Mouse (Mus musculus) small intestine, adult 2 months (tissue): ENCODE data around the gene Trmt1. TPM values are rescaled to one million over a fixed set of nuclear protein-coding genes. Genes with fewer than 3 reads are reported as not detected.

ENCODE experiments used
- H3K27ac ChIP-seq: fragments of 200-500 bp; 2 replicates; pipeline ENCODE4 v1.5.1; 2012; ENCODE audit warnings: low read depth, low read length, control low read depth, inconsistent platforms; ENCODE audit not compliant: insufficient read depth
- H3K27me3 ChIP-seq: fragments of 200-500 bp; 2 replicates; pipeline ENCODE4 v1.6.1; 2012; ENCODE audit warnings: mild to moderate bottlenecking, moderate library complexity, low read length, inconsistent platforms; ENCODE audit not compliant: control insufficient read depth, insufficient read depth
- H3K36me3 ChIP-seq: fragments of 200-500 bp; 2 replicates; pipeline ENCODE4 v1.6.1; 2012; ENCODE audit warnings: mild to moderate bottlenecking, low read length, control low read depth, inconsistent platforms; ENCODE audit not compliant: control insufficient read depth, insufficient read depth
- H3K4me1 ChIP-seq: fragments of 200-500 bp; 2 replicates; pipeline ENCODE4 v1.6.1; 2012; ENCODE audit warnings: low read length, inconsistent platforms, mixed read lengths; ENCODE audit not compliant: control insufficient read depth, insufficient read depth, insufficient read length
- H3K4me3 ChIP-seq: fragments of 200-500 bp; 2 replicates; pipeline ENCODE4 v1.5.1; 2012; ENCODE audit warnings: low read depth, mild to moderate bottlenecking, control low read depth, inconsistent platforms, low read length, moderate library complexity
- CTCF ChIP-seq: fragments of 200-500 bp; IDR thresholded peaks from 2 replicates; pipeline ENCODE4 v1.5.1; 2012; ENCODE audit warnings: low read depth, mild to moderate bottlenecking, control low read depth, inconsistent platforms, low read length, moderate library complexity, mixed read lengths; ENCODE audit not compliant: insufficient replicate concordance, insufficient read length; ENCODE audit errors: extremely low read depth
- POLR2A ChIP-seq: fragments of 200-500 bp; IDR thresholded peaks from 2 replicates; pipeline ENCODE4 v1.6.1; 2012; ENCODE audit warnings: low read depth, mild to moderate bottlenecking, control low read depth, inconsistent platforms, low read length, moderate library complexity
- WGBS: fragments of 180-500 bp; shearing (Covaris S2); methylation state at CpG from one replicate; pipeline ENCODE4 v1.1.7; 2018; 5-methylcytosine and 5-hydroxymethylcytosine counted together
- polyA plus RNA-seq: library from polyadenylated mRNA; depleted of rRNA; stranded (reverse); fragments of >200 nt; gene quantifications from 2 replicates; pipeline ENCODE4 v1.2.3, GENCODE M21; 2012

Trmt1 gene
- polyA plus RNA-seq, 1 experiment: 55.2 TPM

DNA sequence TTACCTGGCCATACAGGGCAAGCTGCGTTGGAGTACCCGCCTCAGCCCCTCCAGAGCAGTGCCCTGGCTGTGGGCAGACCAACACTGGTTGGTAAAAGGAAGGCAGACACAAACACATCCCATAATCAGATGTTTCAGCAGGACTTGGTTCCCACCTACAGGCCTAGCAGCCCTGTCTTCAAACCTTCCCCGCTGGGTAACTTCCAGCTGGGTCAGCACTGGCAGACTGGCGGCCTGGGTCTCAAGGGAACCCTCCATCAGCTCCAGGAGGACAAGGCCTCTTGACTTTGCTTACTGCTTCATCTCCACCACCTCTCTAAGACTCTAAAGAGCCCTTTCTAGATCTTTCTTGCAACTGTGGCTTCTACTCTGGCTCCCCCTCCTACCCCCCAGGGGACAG is 50.4 kb downstream of the Trmt1 start:
- no peak for TF ChIP-seq CTCF
- no peak for TF ChIP-seq POLR2A
- Histone ChIP-seq H3K4me1 (peaks cover 19% of the 10 kb centered on the region), H3K27me3 (no peaks in the 10 kb centered on the region), H3K4me3 (no peak overlapping the region), H3K27ac (no peak overlapping the region), H3K36me3 (no peaks in the 10 kb centered on the region)
- WGBS: 89% methylated on average over 4 of the region's 4 CpGs

DNA sequence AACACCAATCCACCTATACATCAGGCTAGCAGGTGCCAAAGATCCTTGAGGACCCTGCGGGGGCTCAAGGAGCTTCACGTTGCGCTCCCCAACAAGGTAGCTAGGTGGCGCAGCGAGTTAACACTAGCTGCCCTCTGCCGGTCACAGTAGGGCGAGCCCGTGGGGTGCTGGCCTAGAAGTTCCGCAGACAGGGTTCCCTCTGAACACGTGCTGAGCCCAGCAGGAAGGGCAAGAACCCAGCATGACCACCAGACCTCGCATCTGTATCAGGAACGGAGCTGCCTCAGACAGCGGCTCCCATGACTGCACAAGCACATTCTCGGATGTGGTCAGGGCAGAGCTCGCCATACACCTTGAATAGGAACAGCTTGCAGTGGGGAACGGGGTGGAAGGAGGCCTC is 51.5 kb downstream of the Trmt1 start:
- TF ChIP-seq POLR2A (no peak), CTCF (peak; percentile 100)
- H3K27me3 ChIP-seq: no peaks in the 10 kb centered on the region
- WGBS: 10% methylated on average over 16 of the region's 16 CpGs
- H3K36me3 ChIP-seq: no peaks in the 10 kb centered on the region
- H3K27ac ChIP-seq: no peak overlapping the region
- peaks cover 11% of the 10 kb centered on the region for H3K4me1 ChIP-seq
- H3K4me3 ChIP-seq: peak overlapping the region; percentile 7; the same call in 1 of the 2 replicates

DNA sequence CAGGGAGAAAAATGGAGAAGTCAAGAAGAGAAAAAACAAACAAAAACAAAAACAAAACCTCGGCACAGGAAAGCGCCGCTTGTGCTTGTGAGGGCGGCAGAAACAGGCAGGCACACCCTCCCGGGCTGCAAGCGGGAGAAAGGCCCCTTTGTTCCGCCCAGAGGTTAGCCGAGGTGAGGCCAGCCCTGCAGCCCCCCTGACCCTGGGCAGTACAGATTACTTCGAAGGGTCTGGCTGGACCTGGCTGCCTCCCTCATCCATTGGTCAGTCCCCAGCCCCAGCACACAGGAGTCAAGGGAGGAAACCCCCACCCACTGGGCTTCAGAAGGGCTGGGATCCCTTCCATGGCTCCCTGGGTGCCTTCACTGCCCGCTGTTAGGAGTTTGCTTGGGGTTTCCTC is 52.2 kb downstream of the Trmt1 start:
- 67% methylated on average over 10 of the region's 10 CpGs for whole genome bisulfite sequencing
- Histone ChIP-seq H3K4me3 (no peak overlapping the region), H3K4me1 (peaks cover 11% of the 10 kb centered on the region), H3K27me3 (no peaks in the 10 kb centered on the region), H3K27ac (no peak overlapping the region), H3K36me3 (no peaks in the 10 kb centered on the region)
- no peak for TF ChIP-seq CTCF
- TF ChIP-seq POLR2A: no peak

DNA sequence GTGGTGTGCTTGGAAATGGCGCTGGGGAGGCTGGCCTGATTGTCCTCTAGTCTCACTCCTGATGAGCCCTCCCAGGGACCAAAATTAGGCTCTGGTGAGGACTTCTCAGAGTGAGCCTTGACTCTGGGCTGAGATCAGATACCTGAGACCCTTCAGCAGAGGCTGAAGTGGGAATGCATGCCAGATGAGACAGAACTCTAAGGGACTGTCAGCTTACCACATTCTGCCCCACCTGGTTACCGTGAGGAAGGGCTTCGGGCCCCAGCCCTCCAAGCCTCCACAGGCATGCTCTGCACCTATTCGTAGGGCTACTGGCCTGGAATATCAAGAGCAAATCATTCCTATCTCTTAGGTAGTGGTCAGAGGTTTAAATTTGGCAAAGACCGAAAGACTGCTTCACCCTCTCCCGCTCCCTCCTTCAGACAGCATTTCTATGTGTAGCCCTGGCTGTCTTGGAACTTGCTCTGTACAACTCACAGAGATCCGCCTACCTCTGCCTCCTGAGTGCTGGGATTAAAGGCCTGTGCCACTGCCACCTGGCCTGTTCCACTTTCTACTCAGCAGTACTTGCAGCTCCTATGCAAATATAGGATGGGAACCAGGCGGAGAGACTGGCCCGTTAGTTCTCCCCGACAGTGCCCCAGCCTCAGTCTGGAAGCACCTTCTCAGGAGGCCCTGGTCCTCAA is 52.8 kb downstream of the Trmt1 start:
- peaks cover 17% of the 10 kb centered on the region for H3K4me1 ChIP-seq
- no peaks in the 10 kb centered on the region for H3K36me3 ChIP-seq
- no peaks in the 10 kb centered on the region for H3K27me3 ChIP-seq
- no peak for TF ChIP-seq POLR2A
- TF ChIP-seq CTCF: no peak
- no peak overlapping the region for H3K4me3 ChIP-seq
- no peak overlapping the region for H3K27ac ChIP-seq
- WGBS: 82% methylated on average over 10 of the region's 10 CpGs

DNA sequence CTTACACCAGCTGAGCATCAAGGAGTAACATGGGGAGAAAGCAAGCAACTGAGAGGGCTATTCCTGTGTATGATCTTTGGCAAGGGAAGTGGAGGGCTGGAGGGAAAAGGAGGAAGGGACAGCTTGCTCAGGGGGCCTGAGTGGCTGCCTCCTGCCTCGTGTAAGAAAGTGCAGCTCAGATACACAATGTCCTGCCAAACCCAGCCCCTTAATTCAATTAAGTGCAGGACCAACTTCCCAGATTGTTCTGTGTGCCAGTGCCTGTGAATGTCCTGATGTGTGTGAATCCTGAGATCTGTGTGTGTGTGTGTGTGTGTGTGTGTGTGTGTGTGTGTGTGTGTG is 53.3 kb downstream of the Trmt1 start:
- 25% methylated on average over 1 of the region's 1 CpGs for WGBS

DNA sequence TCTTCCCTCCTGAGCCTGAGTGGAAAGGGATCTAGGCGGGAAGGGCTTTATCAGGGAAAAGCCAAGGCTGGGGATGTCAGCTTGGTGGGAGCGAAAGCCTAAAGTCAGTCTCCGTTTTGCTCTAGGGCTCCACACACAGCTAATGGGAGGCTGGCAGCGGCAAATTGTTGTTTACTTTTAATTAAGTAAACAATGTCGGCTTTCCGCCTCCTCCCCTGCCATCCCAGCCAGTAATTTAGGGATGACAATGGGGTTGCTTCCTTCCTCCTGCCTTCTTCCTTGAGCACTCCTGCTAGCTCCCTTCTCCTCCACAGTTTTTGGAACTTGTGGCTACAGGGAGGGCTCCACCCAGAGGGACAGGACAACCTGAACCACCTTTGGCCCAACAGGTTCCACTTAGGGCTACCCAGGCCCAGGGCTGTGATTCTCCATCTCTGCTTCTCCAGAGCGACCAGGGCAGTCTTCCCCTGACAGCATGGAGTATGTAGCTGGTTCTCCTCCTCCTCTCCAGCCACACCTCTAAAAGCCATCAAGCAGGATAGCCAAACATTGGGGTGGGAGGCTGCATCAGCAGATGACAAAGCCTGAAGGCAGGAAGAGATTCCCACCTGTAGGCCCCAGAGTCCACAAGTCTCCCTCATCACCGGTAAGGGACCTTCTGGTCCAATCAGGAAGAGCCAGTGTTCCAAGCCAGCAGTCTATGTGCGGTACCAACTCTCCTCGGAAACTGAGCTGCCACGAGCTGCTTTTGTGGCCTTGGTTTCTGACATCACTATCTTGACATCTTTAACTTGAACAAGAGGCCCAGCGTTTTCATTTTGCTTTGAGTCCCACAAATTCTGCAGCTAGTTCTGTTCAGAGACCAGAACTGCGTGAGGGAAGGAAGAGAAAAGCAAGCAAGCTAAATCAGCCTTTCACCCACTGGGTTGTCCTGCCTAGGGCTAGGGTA is 55.1 kb downstream of the Trmt1 start:
- Histone ChIP-seq H3K36me3 (no peaks in the 10 kb centered on the region), H3K4me3 (no peak overlapping the region), H3K27me3 (no peaks in the 10 kb centered on the region), H3K4me1 (peaks cover 32% of the 10 kb centered on the region), H3K27ac (no peak overlapping the region)
- 62% methylated on average over 13 of the region's 13 CpGs for WGBS
- no peak for TF ChIP-seq POLR2A
- TF ChIP-seq CTCF: no peak

More for the DNA sequence above, 53.3 kb downstream of the Trmt1 start:
- no peaks in the 10 kb centered on the region for H3K36me3 ChIP-seq
- no peak for TF ChIP-seq POLR2A
- TF ChIP-seq CTCF: no peak
- no peaks in the 10 kb centered on the region for H3K27me3 ChIP-seq
- H3K27ac ChIP-seq: no peak overlapping the region
- H3K4me1 ChIP-seq: peaks cover 22% of the 10 kb centered on the region
- H3K4me3 ChIP-seq: no peak overlapping the region

DNA sequence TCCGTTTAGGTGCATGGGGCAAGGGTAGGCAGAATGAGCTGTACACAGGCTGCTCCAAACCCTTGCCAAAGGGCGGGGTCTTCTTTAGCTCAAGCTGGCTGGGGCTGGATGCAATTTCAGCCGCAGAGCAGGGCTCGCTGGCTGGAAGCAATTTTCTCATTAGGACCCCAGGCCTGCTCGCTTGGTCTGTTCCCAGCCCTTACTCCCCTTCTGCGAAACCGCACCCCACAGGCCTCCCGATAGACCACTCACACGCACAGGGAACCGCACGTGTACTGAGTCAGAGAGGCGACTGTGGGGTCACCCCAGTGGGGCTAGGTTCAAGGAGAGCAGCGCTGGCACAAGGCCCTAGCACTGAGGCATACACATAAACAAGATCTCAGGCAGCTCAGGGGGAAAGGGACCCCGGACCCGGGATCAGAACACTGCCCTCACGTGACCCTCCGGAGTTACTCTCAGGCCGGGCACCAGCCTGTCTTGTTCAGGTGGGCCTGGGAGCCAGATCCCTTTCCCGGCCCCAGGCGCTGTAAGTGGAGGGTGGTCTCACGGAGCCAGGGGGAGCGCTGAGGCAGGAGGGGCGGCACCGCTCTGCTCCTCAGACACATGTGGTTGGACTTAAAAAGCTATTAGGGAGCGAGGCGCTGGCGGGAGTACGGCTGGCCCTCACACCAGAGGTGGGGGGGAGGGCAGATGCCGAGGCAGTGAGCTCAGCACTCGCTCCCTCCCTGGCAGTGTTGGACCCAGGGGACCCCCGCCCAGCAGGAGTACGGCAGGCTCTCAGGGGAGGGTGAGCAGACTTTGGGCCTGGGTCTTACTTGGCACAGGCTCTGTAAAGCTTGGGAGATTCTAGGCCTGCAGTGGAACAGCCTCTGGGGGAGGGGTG is 56.3 kb downstream of the Trmt1 start:
- Histone ChIP-seq H3K4me3 (no peak overlapping the region), H3K36me3 (no peaks in the 10 kb centered on the region), H3K4me1 (peaks cover 32% of the 10 kb centered on the region), H3K27ac (no peak overlapping the region), H3K27me3 (no peaks in the 10 kb centered on the region)
- 77% methylated on average over 32 of the region's 32 CpGs for WGBS
- TF ChIP-seq POLR2A (no peak), CTCF (no peak)
